Mouse (Mus musculus) embryo, embryonic 10 days (tissue): ENCODE measurements at regions not wholly inside any gene's neighbourhood (a gene's known extent, or its start where the extent isn't known, plus 50 kb on each side); places are given as distances from the start of the nearest gene placed in this dataset.

Source experiments
- DNase-seq: peaks from one replicate; pipeline ENCODE4 v3.0.0-alpha.2; 2015; ENCODE audit warnings: low spot score

GRCm38 (mm10) chr12:13094111-13094851, 152.6 kb upstream of the Mycn start:
- no peak for DNase-seq

GRCm38 (mm10) chr12:13085951-13086350, 144.2 kb upstream of the Mycn start:
- peak; percentile 79 for DNase-seq

- no peak for DNase-seq
Observed at GRCm38 (mm10) chr12:13085484-13085883, 143.8 kb upstream of the Mycn start.

- no peak for DNase-seq
Observed at GRCm38 (mm10) chr12:13083337-13084054, 141.8 kb upstream of the Mycn start.

GRCm38 (mm10) chr12:13080791-13081190, 139.1 kb upstream of the Mycn start:
- DNase-seq: no peak

GRCm38 (mm10) chr12:13079832-13080231, 138.1 kb upstream of the Mycn start:
- DNase-seq: no peak

- peak; percentile 62 for DNase-seq
Observed at GRCm38 (mm10) chr12:13077689-13078088, 136.0 kb upstream of the Mycn start.

- no peak for DNase-seq
Observed at GRCm38 (mm10) chr12:13076699-13077287, 135.1 kb upstream of the Mycn start.

- no peak for DNase-seq
Observed at GRCm38 (mm10) chr12:13073126-13073886, 131.6 kb upstream of the Mycn start.

GRCm38 (mm10) chr12:13067295-13067694, 125.6 kb upstream of the Mycn start:
- no peak for DNase-seq

GRCm38 (mm10) chr12:13066604-13067181, 125.0 kb upstream of the Mycn start:
- DNase-seq: peak; percentile 66

GRCm38 (mm10) chr12:13059473-13059872, 117.8 kb upstream of the Mycn start:
- no peak for DNase-seq

GRCm38 (mm10) chr12:13056246-13056645, 114.5 kb upstream of the Mycn start:
- no peak for DNase-seq

- DNase-seq: no peak
Observed at GRCm38 (mm10) chr12:13054611-13055010, 112.9 kb upstream of the Mycn start.

GRCm38 (mm10) chr12:13053746-13054145, 112.0 kb upstream of the Mycn start:
- DNase-seq: no peak

GRCm38 (mm10) chr12:13052845-13053623, 111.3 kb upstream of the Mycn start:
- peak; percentile 25 for DNase-seq

- DNase-seq: no peak
Observed at GRCm38 (mm10) chr12:13052164-13052563, 110.5 kb upstream of the Mycn start.

- DNase-seq: peak; percentile 75
Observed at GRCm38 (mm10) chr12:13049659-13050058, 107.9 kb upstream of the Mycn start.

GRCm38 (mm10) chr12:13048168-13048727, 106.5 kb upstream of the Mycn start:
- DNase-seq: peak; percentile 91

GRCm38 (mm10) chr12:13042934-13043333, 101.2 kb upstream of the Mycn start:
- DNase-seq: peak; percentile 32
